Mouse (Mus musculus) heart, postnatal 0 days (tissue): ENCODE measurements around the gene Gm10563.

Source experiments
- CTCF ChIP-seq: IDR thresholded peaks from 2 replicates; pipeline ENCODE4 v1.5.1; 2016; ENCODE audit warnings: antibody characterized with exemption, control low read depth, low read depth
- EP300 ChIP-seq: IDR thresholded peaks from 2 replicates; pipeline ENCODE4 v1.6.1; 2016; ENCODE audit warnings: antibody characterized with exemption, low read depth

GRCm38 (mm10) chr4:155652283-155653085 is 7.3 kb upstream of the Gm10563 start:
- TF ChIP-seq CTCF, result no peak
- TF ChIP-seq EP300, result no peak
